Mouse (Mus musculus) MEL (cell line): ENCODE measurements around the gene Mrpl37. TPM values are rescaled to one million over a fixed set of nuclear protein-coding genes. Genes with fewer than 3 reads are reported as not detected.

Experiments used
- DNase-seq: peaks from one replicate; pipeline ENCODE4 v3.0.0; 2011; ENCODE audit warnings: low read depth, low spot score
- H3K27ac ChIP-seq: 2 replicates; pipeline ENCODE4 v1.5.1; 2012; ENCODE audit warnings: low read depth, mild to moderate bottlenecking, control low read depth, low read length, moderate library complexity; ENCODE audit not compliant: control insufficient read depth
- H3K27me3 ChIP-seq, 2 experiments: fragments of 150-350 bp in 1 of 2; sonication (generic) in 1 of 2; 2 replicates each; pipeline ENCODE4 v1.6.1; 2012; ENCODE audit warnings: low read length in 2 of 2, mild to moderate bottlenecking in 2 of 2, improper control_type of control experiment in 1 of 2, moderate library complexity in 1 of 2; ENCODE audit not compliant: insufficient read depth in 2 of 2, control insufficient read depth in 1 of 2
- H3K36me3 ChIP-seq, 2 experiments: 2 replicates each; pipeline ENCODE4 v1.6.1; 2012 to 2014; ENCODE audit warnings: low read length in 2 of 2, improper control_type of control experiment in 1 of 2, inconsistent platforms in 1 of 2, mild to moderate bottlenecking in 1 of 2; ENCODE audit not compliant: insufficient read depth in 2 of 2, control insufficient read depth in 1 of 2
- H3K4me1 ChIP-seq, 2 experiments: fragments of 150-350 bp in 1 of 2; sonication (generic) in 1 of 2; 2 replicates each; pipeline ENCODE4 v1.6.1; 2012; ENCODE audit warnings: low read length in 2 of 2, improper control_type of control experiment in 1 of 2, mild to moderate bottlenecking in 1 of 2; ENCODE audit not compliant: insufficient read depth in 2 of 2, control insufficient read depth in 1 of 2
- H3K4me3 ChIP-seq, 2 experiments: fragments of 150-350 bp in 1 of 2; sonication (generic) in 1 of 2; 2 replicates each; pipeline ENCODE4 v1.5.1; 2012; ENCODE audit warnings: low read depth in 2 of 2, low read length in 2 of 2, mild to moderate bottlenecking in 2 of 2, moderate library complexity in 2 of 2, control low read depth in 1 of 2, improper control_type of control experiment in 1 of 2; ENCODE audit not compliant: control insufficient read depth in 1 of 2, insufficient read depth in 1 of 2
- H3K79me2 ChIP-seq: 2 replicates; pipeline ENCODE4 v1.6.1; 2012; ENCODE audit warnings: mild to moderate bottlenecking, low read length, moderate library complexity; ENCODE audit not compliant: control insufficient read depth, poor library complexity, insufficient read depth
- H3K9ac ChIP-seq: 2 replicates; pipeline ENCODE4 v1.6.1; 2012; ENCODE audit warnings: low read depth, mild to moderate bottlenecking, control low read depth, low read length, moderate library complexity; ENCODE audit not compliant: control insufficient read depth, poor library complexity, severe bottlenecking
- H3K9me3 ChIP-seq: fragments of 150-350 bp; sonication (generic); replicated peaks from 2 replicates; pipeline ENCODE4 v1.6.1; 2012; ENCODE audit warnings: mild to moderate bottlenecking, low read length, improper control_type of control experiment, moderate library complexity; ENCODE audit not compliant: insufficient read depth
- BHLHE40 ChIP-seq: IDR thresholded peaks from 2 replicates; pipeline ENCODE4 v1.6.1; 2012; ENCODE audit warnings: low read depth, mild to moderate bottlenecking, inconsistent platforms, low read length, improper control_type of control experiment, borderline replicate concordance
- CHD2 ChIP-seq: IDR thresholded peaks from 2 replicates; pipeline ENCODE4 v1.6.1; 2011; ENCODE audit warnings: low read length, improper control_type of control experiment
- EP300 ChIP-seq, 2 experiments: IDR thresholded peaks; 2 replicates each; pipeline ENCODE4 v1.6.1; 2011; ENCODE audit warnings: improper control_type of control experiment in 2 of 2, low read length in 2 of 2, low read depth in 1 of 2, mild to moderate bottlenecking in 1 of 2
- GATA1 ChIP-seq: IDR thresholded peaks from 2 replicates; pipeline ENCODE4 v1.6.1; 2011; ENCODE audit warnings: low read depth, low read length, improper control_type of control experiment
- HCFC1 ChIP-seq: IDR thresholded peaks from 2 replicates; pipeline ENCODE4 v1.6.1; 2012; ENCODE audit warnings: low read depth, mild to moderate bottlenecking, inconsistent platforms, low read length, improper control_type of control experiment, moderate library complexity
- KAT2A ChIP-seq: conservative IDR thresholded peaks from 2 replicates; pipeline ENCODE4 v1.6.1; 2012; ENCODE audit warnings: low read depth, low read length, improper control_type of control experiment, inconsistent platforms
- MAZ ChIP-seq: IDR thresholded peaks from 2 replicates; pipeline ENCODE4 v1.6.1; 2012; ENCODE audit warnings: low read depth, mild to moderate bottlenecking, inconsistent platforms, low read length, improper control_type of control experiment
- MYB ChIP-seq: IDR thresholded peaks from 2 replicates; pipeline ENCODE4 v1.6.1; 2011; ENCODE audit warnings: mild to moderate bottlenecking, low read depth, low read length, improper control_type of control experiment
- MYC ChIP-seq: IDR thresholded peaks from 2 replicates; pipeline ENCODE4 v1.6.1; 2011; ENCODE audit warnings: low read depth, mild to moderate bottlenecking, low read length, improper control_type of control experiment, moderate library complexity
- NELFE ChIP-seq: IDR thresholded peaks from 2 replicates; pipeline ENCODE4 v1.6.1; 2011; ENCODE audit warnings: low read depth, low read length, improper control_type of control experiment
- POLR2A ChIP-seq, 2 experiments: IDR thresholded peaks; 2 replicates each; pipeline ENCODE4 v1.6.1; 2011 to 2012; ENCODE audit warnings: low read length in 2 of 2, mild to moderate bottlenecking in 2 of 2, control low read depth in 1 of 2, improper control_type of control experiment in 1 of 2, low read depth in 1 of 2, moderate library complexity in 1 of 2; ENCODE audit not compliant: control insufficient read depth in 1 of 2, insufficient read depth in 1 of 2, poor library complexity in 1 of 2
- POLR2AphosphoS2 ChIP-seq: IDR thresholded peaks from 2 replicates; pipeline ENCODE4 v1.6.1; 2011; ENCODE audit warnings: low read length, improper control_type of control experiment
- RCOR1 ChIP-seq: IDR thresholded peaks from 2 replicates; pipeline ENCODE4 v1.6.1; 2012; ENCODE audit warnings: low read depth, mild to moderate bottlenecking, inconsistent platforms, low read length, improper control_type of control experiment
- SIN3A ChIP-seq: IDR thresholded peaks from 2 replicates; pipeline ENCODE4 v1.6.1; 2012; ENCODE audit warnings: low read length, improper control_type of control experiment, inconsistent platforms
- SMC3 ChIP-seq: IDR thresholded peaks from 2 replicates; pipeline ENCODE4 v1.6.1; 2011; ENCODE audit warnings: low read depth, low read length, improper control_type of control experiment
- TAL1 ChIP-seq: IDR thresholded peaks from 2 replicates; pipeline ENCODE4 v1.6.1; 2012; ENCODE audit warnings: mild to moderate bottlenecking, inconsistent platforms, low read length, moderate library complexity, mixed read lengths
- ZC3H11A ChIP-seq: IDR thresholded peaks from 2 replicates; pipeline ENCODE4 v1.6.1; 2012; ENCODE audit warnings: low read depth, mild to moderate bottlenecking, inconsistent platforms, low read length, improper control_type of control experiment
- ZMIZ1 ChIP-seq: IDR thresholded peaks from 2 replicates; pipeline ENCODE4 v1.6.1; 2012; ENCODE audit warnings: low read depth, mild to moderate bottlenecking, inconsistent platforms, low read length, improper control_type of control experiment, moderate library complexity
- polyA plus RNA-seq, 2 experiments: library from polyadenylated mRNA; stranded (reverse) in 1 of 2; unstranded in 1 of 2; fragments of >175 nt in 1 of 2; fragments of >200 nt in 1 of 2; gene quantifications; 2 replicates each; pipeline versions ENCODE4 v1.2.1 to v1.2.4; 2012; ENCODE audit warnings: low replicate concordance in 2 of 2, low read depth in 1 of 2; ENCODE audit not compliant: insufficient read length in 2 of 2, insufficient read depth in 1 of 2, missing spikeins in 1 of 2
- total RNA-seq: library from RNA; depleted of rRNA; stranded (reverse); fragments of 300-350 nt; gene quantifications from 2 replicates; pipeline ENCODE4 v1.2.3, GENCODE M21; 2012

Gene Mrpl37
- total and polyA plus RNA-seq, 3 experiments, result 73.1 to 423 (median 153) TPM

DNA sequence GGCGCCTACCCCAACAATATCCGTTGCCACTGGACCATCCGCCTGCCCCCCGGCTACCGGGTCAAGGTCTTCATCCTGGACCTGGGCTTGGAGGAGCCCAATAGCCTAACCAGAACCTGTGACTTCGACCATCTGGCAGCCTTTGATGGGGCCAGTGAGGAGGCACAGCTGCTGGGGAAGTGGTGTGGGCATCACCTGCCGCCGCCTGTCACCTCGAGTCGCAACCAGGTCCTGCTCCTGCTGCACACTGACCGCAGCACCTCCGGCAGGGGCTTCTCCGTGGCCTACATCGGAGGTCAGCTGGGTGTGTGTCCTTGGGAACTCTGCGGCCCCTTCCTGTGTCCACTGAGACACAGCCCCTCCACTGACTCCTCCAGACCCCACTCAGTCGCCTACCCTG is 40.1 kb upstream of the Mrpl37 start:
- Histone ChIP-seq H3K9me3 (no peaks in the 10 kb centered on the region), H3K27ac (no peak overlapping the region), H3K79me2 (no peaks in the 10 kb centered on the region), H3K36me3 (peaks cover 0 to 4% of the 10 kb centered on the region in 2 experiments; a peak in 1 of 4 replicates), H3K27me3 (no peaks in the 10 kb centered on the region), H3K4me1 (peaks cover 5 to 10% of the 10 kb centered on the region in 2 experiments), H3K4me3 (no peak overlapping the region), H3K9ac (no peak overlapping the region)
- DNase-seq, result no peak
- TF ChIP-seq ZC3H11A (no peak), EP300 (IDR thresholded peaks at IDR 0.05; ENCODE audit: low read depth in 1 of 2, low read length in 2 of 2) (no peak), HCFC1 (no peak), MYC (no peak), POLR2AphosphoS2 (no peak), NELFE (no peak), ZMIZ1 (no peak), SIN3A (no peak), TAL1 (no peak), KAT2A (no peak), MAZ (no peak), BHLHE40 (no peak), POLR2A (IDR thresholded peaks at IDR 0.05; ENCODE audit: control insufficient read depth in 1 of 2, insufficient read depth in 1 of 2, low read depth in 1 of 2, low read length in 2 of 2, poor library complexity in 1 of 2) (no peak), SMC3 (no peak)

GRCm38 (mm10) chr4:107102220-107102619 is 35.6 kb upstream of the Mrpl37 start:
- Histone ChIP-seq H3K9ac (no peak overlapping the region), H3K79me2 (no peaks in the 10 kb centered on the region), H3K27me3 (no peaks in the 10 kb centered on the region), H3K36me3 (peaks cover 0 to 2% of the 10 kb centered on the region in 2 experiments; a peak in 1 of 4 replicates), H3K4me3 (no peak overlapping the region), H3K4me1 (peaks cover 7% of the 10 kb centered on the region in 2 experiments; a peak in 3 of 4 replicates), H3K9me3 (no peaks in the 10 kb centered on the region), H3K27ac (no peak overlapping the region)
- TF ChIP-seq MYB (no peak), RCOR1 (no peak), TAL1 (no peak), KAT2A (no peak), CHD2 (no peak), MYC (no peak), GATA1 (no peak)
- DNase-seq, result no peak
